Mouse (Mus musculus) ovary, postnatal 36 days (tissue): ENCODE measurements around the gene Olfr550.
"Not testable (repeated sequence)": the region's sequence is repeated elsewhere in the genome, so short reads cannot be mapped to it uniquely, and the experiment has no call there.

ENCODE experiments used
- DNase-seq: peaks from one replicate; pipeline ENCODE4 v3.0.0; 2022; ENCODE audit warnings: low spot score, mixed read lengths

Gene Olfr550

DNA sequence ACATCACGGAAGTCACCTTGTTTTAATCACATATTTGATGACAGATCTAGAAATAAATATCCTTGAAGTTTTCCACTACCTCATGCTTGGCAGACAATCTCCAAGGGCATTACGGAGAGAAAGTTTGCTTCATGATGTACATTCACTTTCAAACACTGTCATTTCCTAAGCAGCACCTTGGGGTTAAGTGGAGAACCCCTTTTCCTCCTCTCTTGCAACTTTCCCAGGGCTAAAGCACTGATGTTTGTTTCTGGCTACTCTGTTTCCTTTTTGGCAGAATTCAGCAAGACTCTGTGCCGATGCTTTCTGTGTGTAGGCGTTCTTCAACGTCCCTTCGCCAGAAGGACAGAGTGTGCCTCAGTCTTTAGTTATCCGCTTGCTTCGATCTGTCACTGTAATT is at the start of gene Olfr550:
TSS of gene Olfr550 (plus strand) at position 301 of the 400 bp plus-strand sequence.
- no peak for DNase-seq

DNA sequence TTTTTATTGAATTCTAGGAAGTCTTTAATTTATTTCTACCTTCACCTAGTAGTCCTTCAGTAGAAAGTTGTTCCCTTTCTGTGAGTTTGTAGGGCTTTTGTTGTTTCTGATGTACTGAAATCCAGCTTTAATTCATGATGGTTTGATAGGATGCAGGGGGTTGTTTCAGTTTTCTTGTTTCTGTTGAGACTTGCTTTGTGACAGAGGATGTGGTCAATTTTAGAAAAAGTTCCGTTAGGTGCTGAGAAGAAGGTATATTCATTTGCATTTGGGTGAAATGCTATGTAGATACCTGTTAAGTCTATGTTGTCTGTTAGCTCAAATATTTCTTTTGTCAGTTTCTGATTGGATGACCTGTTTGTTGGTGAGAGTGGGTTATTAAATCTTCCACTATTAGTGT is 42.2 kb upstream of the Olfr550 start:
- no peak for DNase-seq

DNA sequence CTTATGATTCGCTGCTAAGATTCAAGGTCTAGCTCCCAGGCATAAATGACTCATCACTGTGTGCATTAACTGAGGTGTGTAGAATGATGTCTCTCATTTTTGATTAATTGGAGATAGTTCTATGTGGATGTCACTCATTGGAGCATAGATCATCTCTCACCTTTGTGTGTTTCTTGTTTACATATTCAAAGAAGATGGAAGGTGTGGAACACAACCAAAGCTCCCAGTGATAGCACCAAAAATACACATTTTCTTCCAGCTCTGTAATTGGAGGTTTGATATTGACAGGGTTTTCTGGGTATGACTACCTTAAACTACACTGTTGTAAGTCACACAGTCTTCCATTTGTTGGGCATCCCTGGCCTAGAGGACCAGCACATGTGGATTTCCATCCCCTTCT is 36.8 kb upstream of the Olfr550 start, which contains the start of gene Olfr547:
TSS of gene Olfr547 (plus strand) at position 301 of the 400 bp plus-strand sequence.
- DNase-seq: no peak

DNA sequence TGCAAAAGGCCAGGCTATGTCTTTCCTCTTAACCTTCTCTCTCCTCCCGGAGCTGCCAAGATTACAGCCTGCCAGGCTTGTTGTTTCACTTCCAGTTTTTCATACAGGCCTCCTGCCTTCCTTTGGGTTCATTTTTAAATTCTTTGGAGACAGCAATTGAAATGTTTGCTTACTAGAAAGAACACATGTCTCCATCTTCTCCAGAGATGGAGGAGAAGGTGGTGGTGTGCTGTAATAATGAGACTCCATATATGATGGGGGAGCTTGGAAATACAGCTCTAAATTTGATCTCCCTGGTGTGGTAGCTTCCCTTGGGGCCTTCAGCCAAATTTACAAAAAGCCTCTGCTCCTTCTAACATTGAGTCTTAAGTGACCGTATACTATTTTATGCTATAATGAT is 30.6 kb upstream of the Olfr550 start, which contains the start of gene Olfr548-ps1:
TSS of gene Olfr548-ps1 (plus strand) at position 301 of the 400 bp plus-strand sequence.
- DNase-seq: no peak

DNA sequence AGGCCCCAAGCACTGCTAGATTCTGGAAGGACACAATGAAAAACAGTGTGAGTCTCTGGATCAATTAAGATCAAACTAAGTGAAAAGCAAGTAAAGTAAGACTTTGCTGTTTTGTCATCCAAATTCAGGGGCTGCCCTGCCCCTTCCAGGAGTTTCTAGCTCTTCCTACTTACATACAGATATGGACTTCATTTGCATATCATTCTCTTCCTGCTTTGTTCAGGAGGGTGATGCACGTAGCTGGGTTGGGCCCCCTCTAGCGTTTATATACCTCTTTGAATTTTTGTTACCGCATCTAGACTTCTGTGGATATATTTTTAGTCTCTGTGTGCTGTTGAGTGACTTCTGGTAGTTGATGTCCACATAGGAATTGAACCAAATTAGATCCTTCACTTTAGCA is 30.0 kb upstream of the Olfr550 start:
- DNase-seq: no peak

DNA sequence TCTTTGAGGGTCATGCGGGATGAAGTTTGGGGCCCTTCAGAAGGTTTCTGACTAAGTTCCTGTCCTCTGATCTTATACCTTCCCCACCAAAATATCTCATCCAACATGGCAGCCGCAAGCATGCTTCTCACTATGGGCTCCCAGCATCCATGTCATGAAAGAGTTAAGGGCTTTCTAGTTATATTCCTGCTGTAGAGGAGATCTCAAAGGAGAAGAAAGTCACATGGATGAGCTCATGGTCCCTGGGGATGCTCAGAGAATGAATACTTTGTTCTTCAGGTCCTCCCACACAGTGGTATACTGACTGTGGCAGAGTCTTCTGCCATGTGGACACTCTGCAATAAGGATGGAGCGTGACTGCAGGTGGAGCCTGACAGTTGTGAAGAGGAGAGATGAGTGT is 21.7 kb upstream of the Olfr550 start, which contains the start of gene Olfr549:
TSS of gene Olfr549 (plus strand) at position 301 of the 400 bp plus-strand sequence.
- no peak for DNase-seq

DNA sequence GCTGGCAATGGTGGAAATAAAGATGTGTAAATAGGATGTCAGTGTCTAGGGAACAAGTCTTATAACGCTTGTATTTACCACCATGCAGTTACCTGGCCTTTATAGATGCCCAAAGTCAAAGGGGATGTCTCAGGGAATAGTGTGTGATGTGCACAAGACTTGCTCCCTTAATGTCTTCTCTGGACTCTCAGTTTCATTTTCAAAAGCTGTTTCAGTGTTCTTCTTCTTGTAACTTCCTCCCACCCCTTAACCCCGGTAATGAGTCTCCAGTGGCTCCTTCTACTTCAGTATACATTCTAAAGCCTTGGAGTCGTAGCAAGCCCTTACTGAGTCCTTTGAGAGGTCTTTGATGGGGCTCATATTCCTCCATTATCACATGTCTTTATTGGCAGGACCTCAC is 18.0 kb upstream of the Olfr550 start:
- DNase-seq: no peak

DNA sequence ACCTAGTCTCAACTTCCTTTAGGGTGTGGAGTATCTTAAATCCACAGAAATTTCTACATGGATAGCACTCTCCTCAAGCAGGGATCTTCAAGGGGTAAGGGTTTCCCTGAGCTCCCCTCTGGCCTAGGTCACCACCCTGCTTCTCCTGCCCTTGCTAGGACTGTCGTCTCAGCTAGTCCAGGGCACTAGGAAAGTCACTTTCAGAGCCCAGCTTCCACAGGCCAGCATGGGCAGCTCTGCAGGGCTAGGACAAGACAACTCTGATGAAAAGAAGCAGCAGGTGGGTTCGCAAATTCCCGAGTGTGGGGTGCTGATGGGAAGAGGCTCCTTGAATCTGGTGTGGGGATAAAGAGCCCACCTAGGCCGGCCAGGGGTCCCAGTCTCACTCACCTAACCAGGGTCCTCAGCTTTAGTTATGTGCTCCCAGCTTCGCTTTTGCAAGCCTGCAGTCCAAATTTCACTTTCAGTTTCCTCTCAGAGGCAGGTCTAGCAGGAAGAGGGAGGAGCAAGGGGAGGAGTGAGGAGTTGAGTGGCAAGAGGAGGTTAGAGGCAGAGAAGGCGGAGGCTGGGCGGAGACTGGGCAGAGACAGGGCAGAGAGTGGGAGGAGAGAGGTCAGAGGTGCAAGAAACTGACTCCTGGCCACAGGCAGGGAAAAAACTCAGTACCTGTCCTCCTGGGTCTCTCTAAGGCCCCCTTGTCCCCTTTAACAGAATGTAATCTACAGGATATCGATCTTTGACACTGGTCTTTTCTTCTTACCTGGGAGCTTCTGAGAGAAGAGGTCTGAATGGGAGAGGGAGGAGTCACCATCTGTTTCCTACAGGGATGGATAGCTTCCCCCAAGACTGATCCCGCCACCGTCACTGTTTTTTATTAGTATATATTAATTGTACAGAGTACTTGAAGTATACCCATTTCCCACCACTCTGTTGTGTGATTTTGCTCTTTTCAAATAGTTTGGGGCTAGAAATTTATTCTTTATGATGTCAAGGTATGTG is 5.9 kb upstream of the Olfr550 start, which contains the start of gene Trim21:
TSS of gene Trim21 (minus strand) at position 488 of the 999 bp plus-strand sequence.
- peak; percentile 81 for DNase-seq

DNA sequence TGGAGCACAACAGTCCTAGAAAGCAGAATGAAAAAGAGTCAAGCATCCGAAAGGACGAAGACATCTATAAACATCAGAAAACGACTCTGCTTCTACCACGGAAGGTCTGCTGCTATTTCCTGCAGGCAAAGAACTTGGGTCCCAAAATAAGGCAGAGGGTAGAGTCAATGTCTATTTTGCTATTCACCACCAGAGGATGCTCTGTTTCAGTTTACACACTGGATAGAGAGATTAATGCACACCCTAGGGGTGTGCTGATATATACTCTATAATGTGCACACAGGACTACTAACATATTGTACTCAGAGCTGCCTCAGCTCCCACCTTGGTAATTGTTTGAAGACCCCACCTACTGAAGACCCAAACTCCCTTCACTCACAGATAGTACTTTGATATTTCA is 5.0 kb upstream of the Olfr550 start:
- DNase-seq: no peak

DNA sequence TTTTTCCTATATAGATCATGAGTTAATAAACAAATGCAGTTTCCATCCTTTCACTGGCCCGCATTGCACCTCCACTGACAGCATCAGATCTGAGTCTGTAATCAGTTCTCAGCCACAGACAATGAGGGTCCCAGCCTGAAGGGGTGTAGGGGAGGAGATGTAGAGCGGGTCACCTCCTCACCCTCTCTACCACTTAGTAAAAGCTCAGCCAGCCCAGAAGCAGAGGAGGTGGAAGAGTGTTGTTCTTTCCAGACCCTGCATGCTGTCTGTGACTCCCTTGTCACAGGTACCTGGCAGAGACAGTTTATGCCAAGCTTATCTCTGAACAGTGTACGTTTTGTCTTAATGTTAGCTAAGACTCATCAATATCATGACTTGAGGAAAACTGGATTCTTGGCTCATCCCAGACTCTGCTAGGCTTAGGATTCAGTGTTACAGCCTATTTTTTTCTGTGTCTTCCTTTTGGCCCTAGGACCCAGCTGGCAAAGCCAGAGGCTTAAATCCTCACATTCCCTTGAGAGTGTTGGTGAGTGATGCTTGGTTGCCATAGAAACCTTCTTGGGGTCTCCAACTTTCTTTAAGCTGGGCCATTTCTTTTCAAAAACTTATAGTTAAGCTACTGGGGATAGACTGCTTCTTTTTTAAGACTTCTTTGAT is 2.1 kb downstream of the Olfr550 start:
- no peak for DNase-seq

DNA sequence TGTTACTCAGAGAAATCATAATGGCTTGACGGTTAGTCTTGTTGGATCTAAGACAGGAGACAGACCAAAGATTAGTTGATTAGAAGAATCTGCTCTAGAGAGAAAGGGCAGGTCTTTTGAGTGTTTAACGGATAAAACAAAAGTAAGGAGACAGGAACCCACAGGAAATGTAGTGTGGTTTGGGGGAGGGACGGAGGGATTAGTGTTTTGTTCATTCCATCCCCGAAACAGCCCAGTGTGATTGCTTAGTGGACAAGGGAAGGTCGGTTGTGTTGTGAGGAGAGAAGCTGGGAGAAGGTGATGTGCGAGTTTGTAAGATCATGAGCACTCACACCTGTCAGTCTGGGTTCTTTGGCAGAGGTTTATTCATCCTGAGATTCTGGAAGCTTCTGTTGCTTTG is 4.8 kb downstream of the Olfr550 start:
- no peak for DNase-seq

DNA sequence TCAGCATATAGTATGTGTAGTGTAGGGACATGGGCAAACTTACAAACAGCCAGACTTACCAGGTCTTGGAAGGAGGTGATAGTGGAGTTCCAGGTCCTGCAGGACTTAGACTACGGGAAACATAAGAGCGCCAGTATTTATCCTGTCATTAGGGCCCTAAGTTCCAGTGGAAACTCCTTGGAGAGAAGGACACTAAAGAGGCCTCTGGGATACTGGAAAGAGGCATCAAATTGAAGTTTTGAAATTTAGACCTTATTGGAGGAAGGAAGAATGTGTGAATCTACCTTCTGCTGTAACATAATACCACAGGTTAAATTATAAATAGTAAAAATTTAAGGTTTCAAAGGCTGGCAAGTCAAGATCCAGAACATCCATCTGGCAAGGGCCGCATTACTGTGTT is 20.5 kb downstream of the Olfr550 start, which contains the start of gene Olfr551:
TSS of gene Olfr551 (minus strand) at position 101 of the 400 bp plus-strand sequence.
- DNase-seq: no peak

DNA sequence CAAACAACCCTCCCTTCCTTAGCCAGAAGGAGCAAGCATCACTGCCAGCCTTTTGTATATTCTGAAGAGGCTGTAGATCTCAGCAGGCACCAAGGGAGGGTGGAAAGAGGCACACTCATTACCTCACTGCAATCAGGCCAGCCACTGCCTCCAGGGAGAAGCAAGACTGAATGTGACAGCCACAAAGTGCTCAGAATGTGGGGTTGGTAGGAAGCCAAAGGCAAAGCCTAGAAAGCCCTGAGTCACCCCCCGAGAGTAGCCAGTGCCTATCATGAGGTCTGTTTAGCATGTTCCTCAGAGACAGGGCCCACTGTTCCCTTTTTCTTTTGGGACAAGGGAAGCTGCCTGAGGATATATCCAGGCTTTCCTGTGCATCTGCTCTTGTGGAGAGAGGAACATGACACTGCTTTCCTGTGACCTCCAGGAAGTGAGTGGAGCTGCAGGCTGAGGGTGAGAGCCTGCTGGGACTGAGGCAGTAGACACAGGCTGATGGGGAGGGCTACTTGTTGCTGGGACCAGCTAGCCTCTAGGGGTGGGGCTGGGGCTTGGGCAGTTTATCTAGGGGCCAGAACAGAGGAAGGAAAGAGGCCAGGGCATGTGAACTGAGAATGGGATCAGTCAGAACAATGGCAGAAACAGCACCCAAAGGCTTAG is 26.3 kb downstream of the Olfr550 start, which contains the start of gene Olfr552:
TSS of gene Olfr552 (plus strand) at position 393 of the 654 bp plus-strand sequence.
- DNase-seq: no peak

DNA sequence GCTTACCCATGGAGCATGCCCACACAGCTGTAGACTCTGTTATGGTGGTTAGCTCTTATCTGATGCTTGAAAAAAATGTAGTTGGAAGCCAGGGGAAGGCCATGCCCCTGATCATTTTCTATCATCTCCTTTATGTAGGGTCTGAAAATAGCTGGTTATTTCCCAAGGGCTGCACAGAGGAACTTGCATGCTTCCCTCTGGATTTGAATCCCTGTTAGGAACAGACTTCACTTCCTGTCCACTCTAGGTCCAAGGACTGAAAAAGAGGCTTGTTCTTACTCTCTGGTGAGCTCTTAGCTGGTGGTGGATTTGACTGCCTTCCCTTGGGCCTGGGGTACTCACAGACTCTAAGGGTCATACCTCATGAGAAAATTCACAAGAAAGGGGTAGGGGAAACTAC is 46.9 kb downstream of the Olfr550 start, which contains the start of gene Olfr553:
TSS of gene Olfr553 (minus strand) at position 101 of the 400 bp plus-strand sequence.
- DNase-seq: no peak

DNA sequence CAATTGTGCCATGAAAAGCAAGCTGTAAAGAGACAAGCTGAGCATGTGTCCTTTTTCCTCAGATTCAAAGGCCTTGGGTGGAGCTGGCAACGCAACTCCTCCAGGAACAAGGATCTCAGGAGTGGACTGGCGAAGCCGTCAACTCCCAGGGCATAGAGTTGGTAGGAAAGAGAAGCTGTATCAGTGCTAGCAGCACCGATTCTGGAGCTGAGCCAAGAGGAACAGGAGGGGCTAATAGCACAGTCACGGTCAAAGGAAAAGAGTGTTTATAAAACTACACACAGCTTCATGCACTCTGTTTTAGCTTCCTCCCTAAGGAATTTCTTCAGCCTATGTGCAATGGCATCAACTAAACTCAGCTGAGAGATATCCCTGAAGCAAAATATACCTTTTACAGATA is 48.4 kb downstream of the Olfr550 start:
- no peak for DNase-seq

DNA sequence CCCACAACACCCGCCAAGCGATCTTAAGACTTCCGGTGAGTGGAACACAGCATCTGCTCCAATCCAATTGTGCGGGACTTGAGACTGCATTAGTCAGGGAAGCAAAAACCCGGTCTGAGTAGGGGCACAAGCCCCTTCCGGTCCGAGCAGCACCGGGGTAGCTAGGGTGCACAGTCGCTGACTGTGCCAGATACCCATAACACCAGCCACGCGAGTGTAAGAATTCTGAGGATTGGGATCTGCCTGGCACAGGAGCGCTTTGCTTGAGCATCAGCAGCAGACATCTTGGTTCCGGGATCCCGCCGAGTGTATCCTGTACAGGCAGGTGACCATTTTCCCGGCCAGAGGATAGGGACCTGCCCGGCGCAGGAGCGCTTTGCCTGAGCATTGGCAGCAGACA is 49.1 kb downstream of the Olfr550 start:
- DNase-seq: not testable (repeated sequence)
